Mouse (Mus musculus): ENCODE data around the gene Tpd52l1. TPM values are rescaled to one million over a fixed set of nuclear protein-coding genes. Genes with fewer than 3 reads are reported as not detected.
"Not testable (repeated sequence)": the region's sequence is repeated elsewhere in the genome, so short reads cannot be mapped to it uniquely, and the experiment has no call there.

Gene Tpd52l1
- total RNA-seq (2021): 1 to 10 TPM; 7.6 to 9.8 TPM
- long read RNA-seq, experiment 1, transcript Tpd52l1-204 (5 exons, 1,103 nt): major isoform, 6 of 8 reads
- long read RNA-seq, experiment 1, partial matches to known transcripts: 0 of 8 reads
- long read RNA-seq, experiment 1, other reads (novel, unspliced or antisense): 0 of 8 reads
- long read RNA-seq, experiment 2, transcript Tpd52l1-204 (5 exons, 1,103 nt): major isoform, 9 of 11 reads
- long read RNA-seq, experiment 2, partial matches to known transcripts: 0 of 11 reads
- long read RNA-seq, experiment 2, other reads (novel, unspliced or antisense): 2 of 11 reads

DNA sequence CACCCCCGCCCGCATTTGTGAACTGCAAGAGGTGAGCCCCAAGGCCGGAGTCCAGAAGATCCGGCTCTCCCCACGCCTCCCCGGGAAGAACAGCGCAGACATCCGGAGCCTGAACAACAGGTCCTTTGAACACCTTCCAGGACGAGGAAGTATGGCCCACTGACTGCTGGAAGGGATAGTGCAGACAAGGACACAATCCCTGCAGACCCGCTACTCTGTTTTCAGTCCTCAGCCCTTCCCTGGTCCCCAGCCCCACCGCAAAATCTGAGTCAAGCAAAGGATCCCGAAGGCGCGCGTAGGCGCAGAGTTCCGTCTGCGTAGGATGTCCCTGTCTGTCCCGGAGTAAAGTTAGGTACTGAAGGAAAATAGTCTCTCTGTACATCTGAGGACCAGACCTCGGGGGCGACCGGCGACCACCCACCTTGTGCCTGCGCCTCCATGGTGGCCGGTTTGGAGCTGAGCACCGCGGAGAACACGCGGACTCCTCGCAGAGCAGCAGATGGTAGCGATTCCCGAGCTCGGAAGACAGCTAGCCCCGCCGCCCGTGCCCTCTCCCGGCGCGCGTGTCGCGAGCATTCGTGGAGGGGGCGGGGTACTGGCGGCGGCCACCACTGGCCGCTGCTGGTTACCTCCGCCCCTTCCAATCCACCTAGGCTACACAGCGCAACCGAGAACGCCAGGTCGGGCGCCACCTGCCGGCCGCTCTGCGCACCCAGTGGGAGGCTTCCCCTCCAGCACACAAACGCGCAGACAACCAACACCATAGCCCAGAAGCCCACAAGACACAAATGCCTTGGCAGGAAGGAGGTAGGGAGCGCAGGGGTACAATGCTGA is at the start of gene Tpd52l1:
Gene Tpd52l1, minus strand, starts transcription at position 668 of the 834 bp plus-strand sequence.
- peak; percentile 74 to 81 for DNase-seq

DNA sequence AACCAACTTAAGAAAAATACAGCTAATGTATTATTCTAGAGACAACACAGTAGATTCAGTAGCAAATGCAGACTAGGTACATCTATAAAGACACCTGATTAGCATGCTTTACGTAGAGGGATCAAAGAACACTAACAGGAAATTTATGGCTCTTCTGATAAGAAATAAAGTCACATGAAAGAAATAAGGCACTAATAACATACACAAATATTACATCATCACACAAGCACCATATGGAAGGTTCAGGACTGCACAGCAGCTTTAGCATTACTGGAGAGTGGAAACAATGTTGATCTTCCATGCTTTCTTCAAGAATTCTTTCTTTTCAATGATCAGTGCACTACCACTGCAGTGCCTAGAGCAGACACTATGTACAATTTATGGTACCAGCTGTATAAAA is 48.5 kb upstream of the Tpd52l1 start:
- no peak for DNase-seq

DNA sequence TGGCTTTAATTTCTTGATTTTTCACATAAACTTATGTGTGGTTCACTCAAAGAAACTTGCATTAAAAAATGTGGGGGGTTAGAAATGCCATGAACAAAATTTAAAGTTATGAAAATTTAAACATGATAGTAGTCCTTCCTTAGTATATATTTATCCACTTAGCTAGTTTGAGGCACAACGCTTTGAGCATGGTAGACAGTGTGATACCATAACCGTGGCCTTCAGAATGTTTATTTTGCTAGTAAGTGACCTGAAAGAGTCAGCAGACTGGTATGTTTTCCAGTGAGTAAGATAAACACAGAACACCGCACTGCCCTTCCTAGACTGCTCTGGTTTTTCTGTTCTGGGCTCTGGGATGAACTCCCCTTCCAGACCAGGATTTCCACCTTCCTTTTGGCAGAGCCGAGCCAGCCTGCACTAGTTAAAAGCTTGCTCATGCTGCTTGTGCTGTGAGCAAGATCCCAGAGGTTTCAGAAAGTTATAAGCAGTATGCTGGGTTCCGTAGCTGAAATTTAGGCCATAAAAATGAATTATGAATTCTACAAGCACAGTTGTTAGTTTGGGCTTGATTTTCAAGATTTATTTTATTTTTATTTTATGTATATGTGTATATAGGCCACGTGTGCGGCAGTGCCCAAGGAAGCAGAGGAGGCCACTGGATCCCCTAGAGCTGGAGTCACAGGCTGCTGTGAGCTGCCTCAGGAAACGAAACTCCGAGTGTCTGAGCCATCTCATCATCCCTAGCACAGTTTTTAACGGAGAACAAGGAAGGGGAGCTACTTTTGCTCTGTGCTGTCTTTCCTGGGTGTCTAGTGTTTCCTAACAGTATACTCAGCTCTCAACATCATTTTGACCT is 21.5 kb upstream of the Tpd52l1 start:
- DNase-seq: no peak

DNA sequence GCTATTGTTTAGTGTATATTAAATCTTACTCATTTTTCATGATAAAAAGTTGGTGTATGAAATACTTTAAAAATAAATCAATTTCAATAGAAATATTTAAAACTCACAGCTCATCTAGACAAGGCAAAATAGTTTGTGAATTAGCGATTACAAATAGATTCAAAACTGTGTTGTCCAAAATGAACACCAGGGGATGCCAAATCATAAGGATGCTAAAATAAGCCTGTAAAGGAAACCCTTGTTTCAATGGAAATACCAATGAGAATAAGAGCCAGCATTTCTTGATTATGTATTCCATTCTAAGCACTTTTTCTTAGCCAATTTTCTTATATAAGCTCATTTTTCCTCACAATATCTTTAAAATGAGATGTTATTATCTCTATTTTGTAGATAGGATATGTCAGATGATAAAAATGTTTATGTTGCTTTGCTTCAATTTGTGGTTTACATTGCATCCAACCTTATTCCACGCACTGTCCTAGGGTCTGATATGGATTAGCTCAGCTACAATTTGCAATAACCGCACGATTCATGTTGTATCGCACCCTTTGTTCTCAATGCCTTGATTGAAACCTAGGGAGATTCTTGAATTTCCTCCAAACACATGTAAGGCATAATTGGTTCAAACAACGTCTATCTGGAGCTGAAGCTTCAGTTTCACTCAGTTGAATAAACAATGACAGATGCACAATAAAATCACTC is 20.2 kb upstream of the Tpd52l1 start:
- peak in 1 of 2 experiments; percentile 44 for DNase-seq

DNA sequence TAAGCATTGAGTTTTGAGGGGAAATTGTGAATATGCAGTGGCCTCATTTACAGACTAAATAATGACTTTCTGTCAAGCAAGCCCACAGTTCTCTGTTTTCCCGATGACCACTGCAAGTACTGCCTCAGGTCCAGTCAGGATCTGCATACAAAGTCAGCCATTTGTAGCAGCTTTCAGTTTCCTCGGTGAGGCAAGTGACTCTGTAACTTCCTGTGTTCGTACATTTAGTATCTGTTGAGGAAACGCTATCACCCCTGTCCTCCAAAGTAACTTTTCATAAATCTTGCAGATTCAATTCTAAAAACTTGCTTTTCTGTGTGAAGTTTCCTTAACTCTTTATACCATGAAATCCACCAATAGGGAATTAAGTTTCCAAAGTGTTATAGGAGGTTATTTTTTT is 19.7 kb upstream of the Tpd52l1 start:
- DNase-seq: no peak

DNA sequence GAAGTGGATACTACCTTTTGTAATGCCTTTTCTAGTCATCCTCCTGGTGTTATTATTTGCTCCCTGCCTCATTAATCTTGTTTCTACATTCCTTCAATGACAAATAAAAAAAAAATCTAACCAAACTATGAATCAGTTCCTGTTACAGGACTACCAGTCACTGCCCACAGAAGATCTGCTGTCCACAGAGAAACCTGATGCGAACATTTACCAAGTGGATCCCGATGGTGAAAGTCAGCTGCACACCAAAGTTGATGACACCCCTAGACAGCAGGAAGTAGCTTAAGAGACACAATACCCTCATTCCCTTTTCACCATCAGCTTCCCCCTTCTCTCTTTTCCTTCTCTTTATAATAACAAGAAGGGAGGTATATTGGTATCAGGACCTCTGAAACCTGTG is 17.3 kb upstream of the Tpd52l1 start:
- DNase-seq: no peak

DNA sequence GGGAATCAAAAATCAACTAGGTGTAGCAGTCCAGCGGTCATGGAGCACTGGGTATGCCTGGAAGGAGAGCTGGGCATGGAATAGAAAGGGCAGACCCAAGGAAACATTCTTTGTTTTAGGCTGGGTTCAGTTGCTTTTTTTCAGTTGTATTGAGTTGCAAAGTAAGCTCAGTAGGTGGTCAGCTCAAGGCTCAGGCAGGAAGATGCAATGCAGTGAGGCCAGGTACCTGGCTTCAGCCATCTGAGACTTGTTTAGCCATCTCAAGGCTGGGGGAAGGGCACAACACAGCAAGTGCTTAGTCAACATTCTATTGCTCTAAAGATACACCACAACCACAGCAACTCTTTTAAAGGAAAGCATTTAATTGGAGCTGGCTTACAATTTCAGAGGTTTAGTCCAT is 11.0 kb upstream of the Tpd52l1 start:
- no peak for DNase-seq

DNA sequence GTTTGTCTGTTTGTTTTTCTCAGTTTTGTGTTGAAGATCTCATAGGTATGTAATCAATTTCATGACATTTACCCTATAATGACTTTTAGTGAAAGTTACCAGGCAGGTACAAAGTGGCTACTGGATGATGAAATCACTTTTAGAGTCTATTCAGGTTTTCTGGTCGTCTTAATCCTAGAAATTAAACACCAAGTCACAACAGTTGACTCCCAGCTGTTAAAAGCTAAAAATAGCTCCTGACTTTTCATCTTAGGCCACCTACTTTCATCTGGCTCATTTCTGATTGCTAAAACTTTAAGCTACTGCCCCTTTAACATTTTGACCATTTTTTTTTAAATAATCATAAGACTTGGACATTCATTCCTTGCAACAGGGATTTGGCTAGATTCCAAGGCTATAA is 1.3 kb upstream of the Tpd52l1 start:
- DNase-seq: no peak

DNA sequence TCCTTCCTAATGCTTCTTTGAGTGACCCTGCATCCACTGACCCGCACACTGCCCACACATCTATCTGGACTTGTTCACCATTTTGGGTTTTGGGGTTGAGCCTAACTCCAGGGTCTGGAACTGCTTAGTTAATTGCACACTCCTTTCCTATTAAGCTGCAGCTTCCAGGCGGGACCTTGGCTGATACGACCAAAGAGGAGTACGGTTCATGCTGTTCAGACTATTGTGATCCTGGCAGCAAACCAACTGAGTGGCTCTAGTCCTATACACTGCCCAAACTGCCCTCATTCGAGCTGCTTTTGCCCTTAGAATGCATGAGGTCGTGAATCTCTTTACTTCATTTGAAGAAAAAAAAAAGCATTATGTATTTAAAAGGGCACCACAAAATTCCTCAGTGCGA is 1.6 kb downstream of the Tpd52l1 start:
- no peak for DNase-seq

DNA sequence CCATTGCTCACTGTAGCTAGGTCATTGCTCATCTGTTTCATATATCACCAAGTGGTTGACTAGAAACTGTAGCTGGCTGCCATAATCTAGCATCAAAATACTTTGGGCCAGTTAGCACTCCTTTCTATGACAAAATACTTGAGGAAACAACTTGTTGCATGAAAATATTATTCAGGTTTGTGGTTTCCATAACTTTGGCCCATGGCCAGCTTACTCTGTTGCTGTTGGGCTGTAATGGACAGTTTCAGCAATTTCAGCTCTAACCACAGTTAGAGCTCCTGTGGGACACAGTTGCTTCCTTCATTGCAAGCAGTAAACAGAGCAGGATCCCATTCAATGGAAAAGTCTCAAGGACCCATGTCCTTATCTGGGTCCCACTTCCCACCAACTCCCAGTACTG is 4.3 kb downstream of the Tpd52l1 start:
- no peak for DNase-seq

DNA sequence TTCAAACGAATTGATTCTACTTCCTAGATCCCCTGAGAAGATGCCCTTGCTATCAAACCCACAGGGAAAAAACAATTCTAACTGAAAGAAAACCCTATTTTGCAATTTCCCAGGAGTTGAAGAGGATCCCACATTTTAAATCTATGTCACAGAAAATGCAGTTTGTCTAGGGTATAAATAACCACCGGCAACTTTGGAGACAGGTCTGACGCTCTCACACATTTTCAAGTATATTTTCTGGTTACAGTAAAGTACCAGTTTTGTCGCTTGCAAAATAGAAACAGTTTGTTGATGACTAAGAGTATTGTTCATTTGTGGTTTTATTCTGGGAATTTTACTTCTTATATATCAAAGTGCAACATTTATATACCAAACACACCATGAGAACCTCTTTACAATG is 9.7 kb downstream of the Tpd52l1 start:
- no peak for DNase-seq

DNA sequence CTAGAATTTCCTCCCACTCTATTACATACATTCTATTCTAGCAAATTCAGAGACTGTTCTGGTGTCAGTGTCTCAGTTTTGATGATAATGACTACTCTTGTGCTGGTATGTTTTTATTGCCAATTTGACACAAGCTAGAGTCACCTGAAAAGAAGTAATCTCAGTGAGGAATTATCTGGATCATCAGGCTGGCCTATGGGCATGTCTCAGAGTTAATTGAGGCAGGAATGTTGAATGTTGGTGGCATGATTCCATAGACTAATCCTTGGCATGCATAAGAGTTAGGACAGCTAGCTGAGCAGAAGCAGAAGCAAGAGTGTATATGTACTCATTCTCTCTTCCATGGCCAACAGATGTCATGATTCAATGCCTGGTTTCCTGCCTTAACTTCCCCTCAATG is 27.8 kb downstream of the Tpd52l1 start:
- DNase-seq: no peak

DNA sequence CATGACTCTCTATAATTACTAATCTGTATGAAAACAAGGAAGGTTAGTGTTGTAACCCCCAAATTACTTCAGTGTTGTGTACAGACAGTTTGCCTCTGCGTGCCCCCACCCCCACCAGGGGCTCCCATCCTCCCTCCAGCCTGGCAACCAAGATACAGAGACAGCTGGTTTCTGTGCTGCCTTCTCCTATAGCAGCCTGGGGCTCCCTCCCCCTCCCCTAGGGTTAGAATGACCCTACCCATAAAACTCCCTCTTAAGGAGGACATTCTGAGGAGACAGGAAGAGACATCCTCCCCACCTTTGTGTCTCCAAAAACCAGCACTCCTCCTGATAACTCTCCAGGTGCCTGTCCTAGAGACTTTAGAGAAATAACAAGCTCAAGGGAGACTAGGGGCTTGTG is 52.8 kb downstream of the Tpd52l1 start:
- DNase-seq: no peak

DNA sequence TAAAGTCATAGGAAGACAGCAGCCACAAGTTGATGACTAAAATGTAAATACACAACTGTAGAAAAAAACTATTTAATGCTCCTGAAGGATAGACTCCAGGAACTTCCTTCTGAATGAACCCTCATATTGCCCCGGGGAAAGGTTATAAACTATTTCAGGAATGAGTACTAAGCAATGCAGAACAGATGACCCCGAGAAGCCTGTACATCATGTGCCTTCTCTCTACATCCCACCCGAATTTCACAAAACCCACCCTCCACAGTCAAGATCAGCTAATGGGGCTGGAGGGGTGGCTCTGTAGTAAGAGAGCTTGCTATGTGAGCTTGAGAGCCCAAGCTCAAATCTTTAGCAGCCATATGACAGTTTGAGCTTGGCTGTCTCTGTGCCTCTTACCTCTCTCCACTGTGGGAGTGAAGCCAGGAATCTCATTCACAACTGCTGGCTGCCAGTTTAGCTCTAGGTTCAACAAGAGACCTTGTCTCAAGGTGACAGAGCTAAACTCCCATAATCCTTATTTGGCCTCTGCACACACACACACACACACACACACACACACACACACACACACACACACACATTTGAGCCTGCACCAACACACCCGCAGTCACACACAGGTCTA is 54.9 kb downstream of the Tpd52l1 start:
- DNase-seq: peak; percentile 56 to 71

DNA sequence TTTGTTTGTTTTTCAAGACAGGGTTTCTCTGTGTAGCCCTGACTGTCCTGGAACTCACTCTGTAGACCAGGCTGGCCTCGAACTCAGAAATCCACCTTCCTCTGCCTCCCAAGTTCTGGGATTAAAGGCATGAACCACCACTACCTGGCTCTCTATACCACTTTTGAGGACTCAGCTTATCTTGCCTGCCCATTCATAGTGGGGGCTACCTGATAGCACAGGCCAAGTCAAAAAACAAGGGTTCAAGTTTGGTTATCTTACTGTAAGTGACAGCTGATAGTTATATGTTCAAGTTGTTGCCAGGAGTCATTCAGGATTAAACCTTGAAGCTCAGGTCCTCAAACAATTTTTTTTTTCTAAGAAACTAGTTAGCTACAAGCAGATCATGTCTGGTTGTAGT is 57.2 kb downstream of the Tpd52l1 start:
- not testable (repeated sequence) for DNase-seq

DNA sequence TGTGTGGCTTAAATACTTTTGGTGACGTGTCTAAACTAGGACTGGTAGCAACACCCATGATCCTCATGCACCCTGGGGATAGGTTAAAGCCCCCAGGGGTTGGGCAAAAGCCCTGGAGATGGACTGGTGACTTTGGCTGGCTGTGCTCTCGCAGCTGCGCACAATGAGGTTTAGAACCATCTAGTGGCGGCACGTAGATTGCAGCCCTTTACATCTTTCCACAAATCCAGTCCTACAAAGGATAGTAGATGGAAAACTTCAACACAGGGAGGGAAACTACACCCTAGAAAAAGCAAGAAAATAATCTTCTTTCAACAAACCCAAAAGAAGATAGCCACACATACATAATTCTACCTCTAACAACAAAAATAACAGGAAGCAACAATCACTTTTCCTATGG is 75.6 kb downstream of the Tpd52l1 start:
- DNase-seq: not testable (repeated sequence)

DNA sequence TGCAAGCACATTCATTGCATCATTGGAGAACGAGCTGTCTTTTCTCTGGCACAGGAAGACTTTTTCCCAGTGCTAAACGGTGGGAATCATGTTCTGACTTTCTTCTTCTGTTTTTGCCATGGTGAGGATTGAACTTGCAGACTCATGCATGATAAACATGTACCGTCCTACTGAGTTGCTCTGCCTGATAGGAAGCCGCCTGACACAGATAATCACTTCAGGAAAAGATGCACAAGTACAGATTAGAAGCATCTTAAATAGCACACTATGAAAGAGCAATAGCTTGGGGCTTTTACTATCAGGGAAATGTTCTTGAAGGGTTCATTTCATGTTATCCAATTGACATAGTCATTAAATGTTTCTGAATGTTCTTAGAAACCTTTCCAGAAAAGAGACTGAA is 86.0 kb downstream of the Tpd52l1 start:
- DNase-seq: no peak

DNA sequence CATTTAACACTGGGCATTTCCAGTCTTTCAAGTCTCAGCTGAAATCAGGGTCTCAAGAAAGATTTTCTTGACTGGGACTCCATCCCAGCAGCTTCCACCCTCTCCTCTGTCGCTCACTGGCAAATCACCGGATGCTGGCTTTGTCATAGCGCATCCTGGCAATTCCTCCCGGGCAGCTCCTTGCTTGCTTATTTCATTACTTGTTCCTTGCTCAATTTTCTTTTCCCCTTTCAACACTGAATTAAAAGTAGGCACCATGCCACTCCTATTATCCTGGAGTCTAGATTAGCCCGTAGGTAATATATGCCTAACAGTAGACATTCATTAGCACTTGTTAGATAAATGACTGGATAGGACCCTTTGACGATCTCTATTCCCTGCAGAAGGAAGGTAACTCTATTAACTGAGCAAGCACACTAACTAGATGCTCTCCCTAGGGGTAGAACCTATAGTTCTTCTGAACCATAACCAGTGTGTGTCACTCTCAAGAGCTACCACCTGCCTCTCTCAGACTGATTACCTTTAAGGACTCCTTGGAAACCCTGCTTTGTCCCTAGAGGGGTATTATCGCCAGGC is 90.8 kb downstream of the Tpd52l1 start:
- no peak for DNase-seq

DNA sequence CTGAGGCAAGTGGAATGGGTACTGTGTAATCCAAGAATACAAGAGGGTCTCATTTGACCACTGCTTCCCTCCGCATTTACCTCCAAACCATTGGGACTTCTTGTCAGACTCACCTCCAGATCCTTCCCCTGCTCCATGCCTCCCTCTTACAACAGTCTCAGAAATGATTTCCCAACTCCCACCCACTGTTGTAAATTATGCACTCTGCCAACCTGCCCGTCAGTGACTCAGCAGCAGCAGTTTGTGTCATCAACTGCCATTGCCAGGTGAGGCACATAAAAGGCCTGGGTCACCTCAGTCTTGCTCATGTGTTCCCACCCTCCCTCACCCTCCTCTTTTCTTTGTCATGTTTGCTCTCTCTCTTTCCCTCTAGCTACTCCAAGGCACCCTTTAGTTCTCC is 91.6 kb downstream of the Tpd52l1 start:
- no peak for DNase-seq

DNA sequence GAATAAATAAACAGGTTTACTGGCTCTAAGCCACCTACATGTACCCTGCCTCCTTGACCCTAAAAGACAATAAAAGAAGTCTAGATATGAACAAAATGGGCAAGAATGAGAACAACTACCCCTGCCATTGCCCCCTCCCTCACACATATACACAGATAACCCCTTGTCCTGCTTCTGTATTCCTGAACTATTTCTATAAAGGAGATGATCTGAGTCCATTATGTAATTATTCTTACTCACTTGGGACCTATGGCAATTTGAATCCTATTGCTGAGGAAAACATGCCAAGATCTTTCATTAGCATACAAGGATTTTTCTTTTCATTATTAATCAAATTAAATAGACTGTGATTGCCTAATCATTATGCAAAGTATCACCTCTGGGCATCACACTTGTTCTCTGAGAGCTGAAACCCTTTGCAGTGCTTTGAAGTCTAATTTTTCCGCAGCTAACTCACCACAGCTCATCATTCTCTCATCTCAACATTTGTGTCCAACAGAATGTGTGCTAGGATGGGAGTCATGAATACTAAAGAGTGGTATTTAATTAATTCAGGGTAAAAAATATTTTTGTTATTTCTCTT is 92.8 kb downstream of the Tpd52l1 start:
- DNase-seq: no peak

DNA sequence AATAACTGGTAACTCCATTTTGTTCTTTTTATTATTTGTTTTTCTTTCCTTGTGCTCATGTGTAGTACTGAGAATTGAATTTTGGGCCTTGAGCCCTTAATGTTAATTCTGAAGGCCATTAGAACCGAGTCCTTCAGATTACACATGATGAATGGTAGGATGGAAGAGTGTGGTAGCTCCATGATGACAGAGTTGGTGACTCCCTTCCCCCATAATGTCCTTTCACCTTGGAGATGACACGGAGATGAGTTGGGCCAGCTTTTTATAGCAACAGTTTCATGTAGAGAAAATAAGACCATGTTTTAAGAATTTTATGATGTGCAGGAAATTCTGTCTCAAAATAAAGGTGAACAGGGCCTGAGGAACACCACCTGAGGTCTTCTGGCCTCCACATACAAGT is 94.7 kb downstream of the Tpd52l1 start:
- no peak for DNase-seq
